Mouse (Mus musculus) midbrain, embryonic 14.5 days (tissue): ENCODE results near the gene Gabrr2. TPM values are rescaled to one million over a fixed set of nuclear protein-coding genes. Genes with fewer than 3 reads are reported as not detected.

Experiments used
- ATAC-seq: fragments of 200-750 bp; cut with Nextera tagmentation; 2 replicates; pipeline ENCODE4 v1.8.0; 2017; ENCODE audit warnings: moderate number of reproducible peaks, moderate library complexity; ENCODE audit not compliant: low FRiP score, low TSS enrichment
- DNase-seq: peaks from one replicate; pipeline ENCODE4 v3.0.0-alpha.2; 2015
- H3K27ac ChIP-seq: fragments of 300-500 bp; sonication (generic); replicated peaks from 2 replicates; pipeline ENCODE4 v1.5.1; 2014; ENCODE audit warnings: mild to moderate bottlenecking, low read depth, low read length, moderate library complexity
- H3K27me3 ChIP-seq: fragments of 300-500 bp; sonication (generic); 2 replicates; pipeline ENCODE4 v1.6.1; 2014; ENCODE audit warnings: low read length, control low read depth, mixed read lengths; ENCODE audit not compliant: control insufficient read depth, insufficient read depth
- H3K36me3 ChIP-seq: fragments of 300-500 bp; sonication (generic); 2 replicates; pipeline ENCODE4 v1.6.1; 2014; ENCODE audit warnings: low read length, control low read depth; ENCODE audit not compliant: control insufficient read depth, insufficient read depth
- H3K4me1 ChIP-seq: fragments of 300-500 bp; sonication (generic); 2 replicates; pipeline ENCODE4 v1.6.1; 2014; ENCODE audit warnings: mild to moderate bottlenecking, antibody characterized with exemption, low read length, control low read depth; ENCODE audit not compliant: control insufficient read depth, insufficient read depth
- H3K4me2 ChIP-seq: fragments of 300-500 bp; sonication (generic); 2 replicates; pipeline ENCODE4 v1.6.1; 2014; ENCODE audit warnings: mild to moderate bottlenecking, low read length, moderate library complexity
- H3K4me3 ChIP-seq: fragments of 300-500 bp; sonication (generic); replicated peaks from 2 replicates; pipeline ENCODE4 v1.5.1; 2014; ENCODE audit warnings: low read depth, low read length
- H3K9ac ChIP-seq: fragments of 300-500 bp; sonication (generic); replicated peaks from 2 replicates; pipeline ENCODE4 v1.6.1; 2014; ENCODE audit warnings: mild to moderate bottlenecking, low read length, moderate library complexity
- H3K9me3 ChIP-seq: fragments of 300-500 bp; sonication (generic); 2 replicates; pipeline ENCODE4 v1.6.1; 2016; ENCODE audit warnings: low read length, control low read depth, mixed read lengths; ENCODE audit not compliant: control insufficient read depth
- WGBS: fragments of 180-500 bp; shearing (Covaris S2); extraction: QIAGEN DNeasy Blood & Tissue Kit; methylation state at CpG from one replicate; pipeline ENCODE4 v1.1.7; 2014; 5-methylcytosine and 5-hydroxymethylcytosine counted together
- polyA plus RNA-seq: library from polyadenylated mRNA; unstranded; fragments of >200 nt; fragmentation: Nextera tagmentation; extraction: Ambion mirVana; gene quantifications from 2 replicates; pipeline ENCODE4 v1.2.1, GENCODE M21; 2014

The Gabrr2 gene
- polyA plus RNA-seq, 1 experiment from 2014 or later, result 0.74 TPM

- DNase-seq (no peak), ATAC-seq (no peak)
- H3K4me1 ChIP-seq, result no peaks in the 10 kb centered on the region
- no peak overlapping the region for H3K4me3 ChIP-seq
- no peak overlapping the region for H3K27ac ChIP-seq
- WGBS, result 52% methylated on average over 14 of the region's 14 CpGs
- no peak overlapping the region for H3K4me2 ChIP-seq
- no peaks in the 10 kb centered on the region for H3K27me3 ChIP-seq
- no peaks in the 10 kb centered on the region for H3K36me3 ChIP-seq
- no peak overlapping the region for H3K9ac ChIP-seq
- H3K9me3 ChIP-seq, result no peaks in the 10 kb centered on the region
These were observed 3.6 kb downstream of the Gabrr2 start for GRCm38 (mm10) chr4:33066223-33066960.

GRCm38 (mm10) chr4:33067331-33067730 lies 4.5 kb downstream of the Gabrr2 start:
- Histone ChIP-seq H3K9ac (no peak overlapping the region), H3K9me3 (no peaks in the 10 kb centered on the region), H3K4me3 (no peak overlapping the region), H3K4me2 (no peak overlapping the region), H3K4me1 (no peaks in the 10 kb centered on the region), H3K27ac (no peak overlapping the region), H3K36me3 (no peaks in the 10 kb centered on the region), H3K27me3 (no peaks in the 10 kb centered on the region)
- no peak for ATAC-seq
- 90% methylated on average over 3 of the region's 3 CpGs for WGBS
- DNase-seq, result no peak

GRCm38 (mm10) chr4:33067826-33068225 lies 5.0 kb downstream of the Gabrr2 start:
- ATAC-seq (no peak), DNase-seq (no peak)
- H3K36me3 ChIP-seq, result no peaks in the 10 kb centered on the region
- H3K9ac ChIP-seq, result no peak overlapping the region
- no peak overlapping the region for H3K4me3 ChIP-seq
- 0 out of 2 replicates have a peak, but pooled peaks cover 4% of the 10 kb centered on the region for H3K4me1 ChIP-seq
- H3K27ac ChIP-seq, result no peak overlapping the region
- 93% methylated on average over 6 of the region's 6 CpGs for WGBS
- no peaks in the 10 kb centered on the region for H3K9me3 ChIP-seq
- H3K27me3 ChIP-seq, result no peaks in the 10 kb centered on the region
- H3K4me2 ChIP-seq, result no peak overlapping the region

- H3K4me3 ChIP-seq, result no peak overlapping the region
- WGBS, result 77% methylated on average over 6 of the region's 6 CpGs
- H3K4me1 ChIP-seq, result 0 out of 2 replicates have a peak, but pooled peaks cover 7% of the 10 kb centered on the region
- no peaks in the 10 kb centered on the region for H3K36me3 ChIP-seq
- H3K4me2 ChIP-seq, result no peak overlapping the region
- H3K27ac ChIP-seq, result no peak overlapping the region
- H3K27me3 ChIP-seq, result no peaks in the 10 kb centered on the region
- no peaks in the 10 kb centered on the region for H3K9me3 ChIP-seq
- ATAC-seq, result no peak
- H3K9ac ChIP-seq, result no peak overlapping the region
- DNase-seq, result no peak
These were observed 6.1 kb downstream of the Gabrr2 start for GRCm38 (mm10) chr4:33068894-33069293.

- Histone ChIP-seq H3K4me3 (no peak overlapping the region), H3K9me3 (no peaks in the 10 kb centered on the region), H3K9ac (no peak overlapping the region), H3K27me3 (no peaks in the 10 kb centered on the region), H3K27ac (no peak overlapping the region), H3K4me2 (no peak overlapping the region), H3K36me3 (no peaks in the 10 kb centered on the region), H3K4me1 (0 out of 2 replicates have a peak, but pooled peaks cover 7% of the 10 kb centered on the region)
- 90% methylated on average over 6 of the region's 6 CpGs for WGBS
- ATAC-seq (no peak), DNase-seq (no peak)
These were observed 7.5 kb downstream of the Gabrr2 start for GRCm38 (mm10) chr4:33070326-33070725.

- Histone ChIP-seq H3K9ac (no peak overlapping the region), H3K27ac (no peak overlapping the region), H3K4me2 (no peak overlapping the region), H3K4me3 (no peak overlapping the region), H3K36me3 (no peaks in the 10 kb centered on the region), H3K4me1 (0 out of 2 replicates have a peak, but pooled peaks cover 7% of the 10 kb centered on the region), H3K27me3 (no peaks in the 10 kb centered on the region), H3K9me3 (no peaks in the 10 kb centered on the region)
- no peak for DNase-seq
- no peak for ATAC-seq
- 86% methylated on average over 6 of the region's 6 CpGs for WGBS
These were observed 8.5 kb downstream of the Gabrr2 start for GRCm38 (mm10) chr4:33071337-33071736.

- Histone ChIP-seq H3K36me3 (no peaks in the 10 kb centered on the region), H3K27me3 (no peaks in the 10 kb centered on the region), H3K4me3 (no peak overlapping the region), H3K4me2 (no peak overlapping the region), H3K9ac (no peak overlapping the region), H3K27ac (peak overlapping the region; percentile 52), H3K9me3 (no peaks in the 10 kb centered on the region), H3K4me1 (0 out of 2 replicates have a peak, but pooled peaks cover 7% of the 10 kb centered on the region)
- WGBS, result 18% methylated on average over 11 of the region's 11 CpGs
- DNase-seq, result peak; percentile 61
- no peak for ATAC-seq
These were observed 9.8 kb downstream of the Gabrr2 start for GRCm38 (mm10) chr4:33072526-33073161.

- 84% methylated on average over 4 of the region's 4 CpGs for WGBS
- ATAC-seq, result no peak
These were observed 11.6 kb downstream of the Gabrr2 start for GRCm38 (mm10) chr4:33074406-33074805.

GRCm38 (mm10) chr4:33074851-33075250 lies 12.1 kb downstream of the Gabrr2 start:
- WGBS, result 76% methylated on average over 5 of the region's 5 CpGs
- Histone ChIP-seq H3K27ac (no peak overlapping the region), H3K4me2 (no peak overlapping the region), H3K27me3 (no peaks in the 10 kb centered on the region), H3K4me1 (0 out of 2 replicates have a peak, but pooled peaks cover 7% of the 10 kb centered on the region), H3K9me3 (no peaks in the 10 kb centered on the region), H3K4me3 (no peak overlapping the region), H3K36me3 (no peaks in the 10 kb centered on the region), H3K9ac (no peak overlapping the region)
- no peak for DNase-seq
- no peak for ATAC-seq

More at GRCm38 (mm10) chr4:33074406-33074805, 11.6 kb downstream of the Gabrr2 start:
- H3K4me1 ChIP-seq, result 0 out of 2 replicates have a peak, but pooled peaks cover 7% of the 10 kb centered on the region
- no peak overlapping the region for H3K4me3 ChIP-seq
- no peaks in the 10 kb centered on the region for H3K9me3 ChIP-seq
- no peak overlapping the region for H3K9ac ChIP-seq
- H3K4me2 ChIP-seq, result no peak overlapping the region
- H3K27ac ChIP-seq, result no peak overlapping the region
- H3K36me3 ChIP-seq, result no peaks in the 10 kb centered on the region
- no peaks in the 10 kb centered on the region for H3K27me3 ChIP-seq
- no peak for DNase-seq
